Mouse (Mus musculus): ENCODE measurements at regions not wholly inside any gene's neighbourhood (a gene's known extent, or its start where the extent isn't known, plus 50 kb on each side); places are given as distances from the start of the nearest gene placed in this dataset.
"Not testable (repeated sequence)": the region's sequence is repeated elsewhere in the genome, so short reads cannot be mapped to it uniquely, and the experiment has no call there.

- H3K4me1 ChIP-seq (replicated peaks; ENCODE audit: control insufficient read depth, insufficient read depth, low read length), result no peaks in the 10 kb centered on the region
- H3K36me3 ChIP-seq (replicated peaks; ENCODE audit: control insufficient read depth, insufficient read depth), result no peaks in the 10 kb centered on the region
- DNase-seq (ENCODE audit: low spot score), result no peak
- no peak overlapping the region for H3K9ac ChIP-seq
- 93% methylated on average over 5 of the region's 5 CpGs for WGBS
- H3K27me3 ChIP-seq (ENCODE audit: control insufficient read depth, insufficient read depth, low read length), result no peaks in the 10 kb centered on the region
- H3K27ac ChIP-seq, result no peak overlapping the region
- no peak for ATAC-seq (ENCODE audit: low FRiP score)
- 0 out of 2 replicates have a peak, but pooled peaks cover 6% of the 10 kb centered on the region for H3K9me3 ChIP-seq (ENCODE audit: control insufficient read depth, low read length)
- no peak overlapping the region for H3K4me2 ChIP-seq (replicated peaks)
- no peak overlapping the region for H3K4me3 ChIP-seq (replicated peaks; ENCODE audit: low read length)
These were observed 121.6 kb upstream of the Trim24 start for GRCm38 (mm10) chr6:37749016-37749415.

DNA sequence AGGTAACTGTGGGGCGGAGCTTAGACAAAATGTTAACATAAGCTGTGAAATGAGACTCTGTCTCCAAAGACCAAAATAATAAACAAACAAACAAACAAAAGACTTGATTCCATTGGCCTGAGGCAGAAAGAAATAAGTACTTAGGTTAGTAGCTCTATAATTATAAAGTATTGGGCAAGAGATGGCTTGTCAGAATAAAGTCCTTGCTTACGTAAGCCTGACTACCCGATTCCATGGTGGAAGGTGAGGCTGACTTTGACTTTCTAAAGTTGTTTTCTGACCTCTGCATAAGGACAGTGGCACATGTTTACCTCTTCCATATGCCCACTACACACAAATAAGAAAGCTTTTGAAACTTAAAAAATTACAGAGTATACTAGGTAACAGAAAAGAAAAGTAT lies 120.3 kb upstream of the Trim24 start:
- no peak overlapping the region for H3K9ac ChIP-seq
- H3K27ac ChIP-seq, result no peak overlapping the region
- H3K27me3 ChIP-seq (ENCODE audit: control insufficient read depth, insufficient read depth, low read length), result no peaks in the 10 kb centered on the region
- H3K4me3 ChIP-seq (replicated peaks; ENCODE audit: low read length), result no peak overlapping the region
- 92% methylated on average over 3 of the region's 3 CpGs for WGBS
- no peak overlapping the region for H3K4me2 ChIP-seq (replicated peaks)
- no peaks in the 10 kb centered on the region for H3K4me1 ChIP-seq (replicated peaks; ENCODE audit: control insufficient read depth, insufficient read depth, low read length)
- ATAC-seq (ENCODE audit: low FRiP score), result no peak
- no peaks in the 10 kb centered on the region for H3K36me3 ChIP-seq (replicated peaks; ENCODE audit: control insufficient read depth, insufficient read depth)
- no peak for DNase-seq (ENCODE audit: low spot score)
- 0 out of 2 replicates have a peak, but pooled peaks cover 6% of the 10 kb centered on the region for H3K9me3 ChIP-seq (ENCODE audit: control insufficient read depth, low read length)

- no peak overlapping the region for H3K4me3 ChIP-seq (replicated peaks; ENCODE audit: low read length)
- H3K36me3 ChIP-seq (replicated peaks; ENCODE audit: control insufficient read depth, insufficient read depth), result no peaks in the 10 kb centered on the region
- H3K4me1 ChIP-seq (replicated peaks; ENCODE audit: control insufficient read depth, insufficient read depth, low read length), result no peaks in the 10 kb centered on the region
- no peak overlapping the region for H3K9ac ChIP-seq
- no peak overlapping the region for H3K27ac ChIP-seq
- 0 out of 2 replicates have a peak, but pooled peaks cover 2% of the 10 kb centered on the region for H3K9me3 ChIP-seq (ENCODE audit: control insufficient read depth, low read length)
- no peak overlapping the region for H3K4me2 ChIP-seq (replicated peaks)
- ATAC-seq (ENCODE audit: low FRiP score) (no peak), DNase-seq (ENCODE audit: low spot score) (no peak)
- H3K27me3 ChIP-seq (ENCODE audit: control insufficient read depth, insufficient read depth, low read length), result no peaks in the 10 kb centered on the region
These were observed 118.9 kb upstream of the Trim24 start for GRCm38 (mm10) chr6:37751701-37752100.

DNA sequence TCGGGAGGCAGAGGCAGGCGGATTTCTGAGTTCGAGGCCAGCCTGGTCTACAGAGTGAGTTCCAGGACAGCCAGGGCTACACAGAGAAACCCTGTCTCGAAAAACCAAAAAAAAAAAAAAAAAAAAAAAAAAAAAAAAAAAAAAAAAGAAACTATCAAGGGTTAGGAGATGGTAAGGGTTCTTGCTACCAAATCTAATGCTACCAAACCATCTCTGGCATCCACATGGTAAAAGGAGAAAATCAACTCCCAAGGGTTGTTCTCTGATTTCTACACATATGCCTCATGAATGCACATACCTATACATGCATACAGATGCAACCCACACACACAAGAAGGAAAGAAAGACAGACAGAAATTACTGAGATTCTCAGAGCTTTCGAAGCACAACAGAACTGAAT lies 109.6 kb upstream of the Trim24 start:
- not testable (repeated sequence) for H3K4me3 ChIP-seq (replicated peaks; ENCODE audit: low read length); H3K4me2 ChIP-seq (replicated peaks); H3K9ac ChIP-seq; H3K27me3 ChIP-seq (ENCODE audit: control insufficient read depth, insufficient read depth, low read length); ATAC-seq (ENCODE audit: low FRiP score); H3K27ac ChIP-seq; DNase-seq (ENCODE audit: low spot score); H3K9me3 ChIP-seq (ENCODE audit: control insufficient read depth, low read length); H3K36me3 ChIP-seq (replicated peaks; ENCODE audit: control insufficient read depth, insufficient read depth); H3K4me1 ChIP-seq (replicated peaks; ENCODE audit: control insufficient read depth, insufficient read depth, low read length)
- WGBS, result 91% methylated on average over 4 of the region's 5 CpGs

DNA sequence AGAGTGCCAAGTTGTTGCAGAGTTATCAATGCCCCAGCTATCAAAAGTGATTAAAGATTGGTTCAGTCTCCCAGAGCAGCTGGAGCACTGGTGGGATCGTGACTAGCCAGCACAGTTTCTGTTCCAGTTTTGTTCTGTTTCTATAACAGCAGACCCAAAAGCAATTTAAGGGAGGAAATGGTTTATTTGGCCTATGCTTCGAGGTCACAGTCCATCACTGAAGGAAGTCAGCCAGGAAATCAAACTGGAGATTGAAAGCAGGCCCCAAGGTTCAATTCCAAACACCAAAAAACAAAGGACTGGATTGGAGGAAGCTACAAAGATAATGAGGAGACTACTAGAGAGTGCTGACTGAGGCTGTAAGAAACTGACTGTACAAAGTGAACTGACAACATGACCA lies 107.6 kb upstream of the Trim24 start:
- Histone ChIP-seq H3K27ac (no peak overlapping the region), H3K9ac (no peak overlapping the region), H3K4me3 (replicated peaks; ENCODE audit: low read length) (no peak overlapping the region), H3K9me3 (ENCODE audit: control insufficient read depth, low read length) (no peaks in the 10 kb centered on the region), H3K36me3 (replicated peaks; ENCODE audit: control insufficient read depth, insufficient read depth) (no peaks in the 10 kb centered on the region), H3K4me2 (replicated peaks) (no peak overlapping the region), H3K4me1 (replicated peaks; ENCODE audit: control insufficient read depth, insufficient read depth, low read length) (no peaks in the 10 kb centered on the region), H3K27me3 (ENCODE audit: control insufficient read depth, insufficient read depth, low read length) (no peaks in the 10 kb centered on the region)
- DNase-seq (ENCODE audit: low spot score) (no peak), ATAC-seq (ENCODE audit: low FRiP score) (no peak)
- WGBS, result 78% methylated on average over 2 of the region's 2 CpGs

DNA sequence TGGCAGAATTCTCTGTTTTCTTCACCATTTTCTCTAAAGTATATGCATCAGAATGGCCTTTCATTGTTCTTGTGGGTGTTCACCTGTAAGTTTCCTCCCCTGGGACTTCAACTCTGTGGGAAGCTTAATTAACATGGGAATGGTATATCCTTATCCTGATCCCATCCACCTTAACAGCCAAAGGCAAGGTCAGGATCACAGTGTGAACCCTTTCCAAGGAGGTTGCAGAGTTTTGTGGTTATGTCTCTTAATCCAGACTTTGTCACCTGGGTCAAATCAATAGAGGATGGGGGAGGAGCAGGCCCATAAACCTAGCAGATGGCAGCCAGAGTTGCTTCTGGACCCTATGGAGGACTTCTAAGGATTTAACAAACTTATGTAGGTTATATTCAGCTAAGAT lies 102.9 kb upstream of the Trim24 start:
- H3K4me1 ChIP-seq (replicated peaks; ENCODE audit: control insufficient read depth, insufficient read depth, low read length), result no peaks in the 10 kb centered on the region

DNA sequence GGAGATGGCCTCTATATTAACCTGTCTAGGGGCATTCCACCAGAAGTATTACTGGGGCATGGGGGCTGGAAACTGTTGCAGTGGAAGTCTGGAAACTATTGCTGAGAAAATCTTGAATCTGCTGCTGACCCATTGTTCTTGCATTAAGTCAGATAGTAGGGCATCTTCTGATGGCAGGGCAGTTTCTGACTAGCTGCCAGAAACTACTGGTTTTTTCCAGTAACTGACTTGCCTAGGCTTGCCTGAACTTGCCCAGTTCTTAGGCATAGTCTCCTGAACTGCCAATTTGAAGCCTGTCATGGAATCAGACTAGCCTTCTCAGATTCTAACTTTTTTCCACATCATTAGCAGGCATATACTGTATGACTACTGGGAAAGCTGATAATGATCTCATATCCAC lies 97.3 kb upstream of the Trim24 start:
- no peak overlapping the region for H3K4me2 ChIP-seq (replicated peaks)
- no peaks in the 10 kb centered on the region for H3K9me3 ChIP-seq (ENCODE audit: control insufficient read depth, low read length)
- no peak overlapping the region for H3K27ac ChIP-seq
- H3K9ac ChIP-seq, result no peak overlapping the region
- no peaks in the 10 kb centered on the region for H3K27me3 ChIP-seq (ENCODE audit: control insufficient read depth, insufficient read depth, low read length)
- H3K4me1 ChIP-seq (replicated peaks; ENCODE audit: control insufficient read depth, insufficient read depth, low read length), result no peaks in the 10 kb centered on the region
- no peaks in the 10 kb centered on the region for H3K36me3 ChIP-seq (replicated peaks; ENCODE audit: control insufficient read depth, insufficient read depth)
- DNase-seq (ENCODE audit: low spot score) (no peak), ATAC-seq (ENCODE audit: low FRiP score) (no peak)
- no peak overlapping the region for H3K4me3 ChIP-seq (replicated peaks; ENCODE audit: low read length)

More for the DNA sequence above, 102.9 kb upstream of the Trim24 start:
- no peak overlapping the region for H3K4me3 ChIP-seq (replicated peaks; ENCODE audit: low read length)
- H3K27ac ChIP-seq, result no peak overlapping the region
- no peak overlapping the region for H3K9ac ChIP-seq
- no peaks in the 10 kb centered on the region for H3K36me3 ChIP-seq (replicated peaks; ENCODE audit: control insufficient read depth, insufficient read depth)
- ATAC-seq (ENCODE audit: low FRiP score) (no peak), DNase-seq (ENCODE audit: low spot score) (no peak)
- no peaks in the 10 kb centered on the region for H3K27me3 ChIP-seq (ENCODE audit: control insufficient read depth, insufficient read depth, low read length)
- H3K4me2 ChIP-seq (replicated peaks), result no peak overlapping the region
- H3K9me3 ChIP-seq (ENCODE audit: control insufficient read depth, low read length), result no peaks in the 10 kb centered on the region

GRCm38 (mm10) chr6:37775151-37775550 lies 95.5 kb upstream of the Trim24 start:
- Histone ChIP-seq H3K27me3 (ENCODE audit: control insufficient read depth, insufficient read depth, low read length) (no peaks in the 10 kb centered on the region), H3K36me3 (replicated peaks; ENCODE audit: control insufficient read depth, insufficient read depth) (no peaks in the 10 kb centered on the region), H3K9me3 (ENCODE audit: control insufficient read depth, low read length) (no peaks in the 10 kb centered on the region), H3K4me3 (replicated peaks; ENCODE audit: low read length) (no peak overlapping the region), H3K4me2 (replicated peaks) (no peak overlapping the region), H3K9ac (no peak overlapping the region), H3K4me1 (replicated peaks; ENCODE audit: control insufficient read depth, insufficient read depth, low read length) (no peaks in the 10 kb centered on the region), H3K27ac (no peak overlapping the region)
- ATAC-seq (ENCODE audit: low FRiP score) (no peak), DNase-seq (ENCODE audit: low spot score) (no peak)

DNA sequence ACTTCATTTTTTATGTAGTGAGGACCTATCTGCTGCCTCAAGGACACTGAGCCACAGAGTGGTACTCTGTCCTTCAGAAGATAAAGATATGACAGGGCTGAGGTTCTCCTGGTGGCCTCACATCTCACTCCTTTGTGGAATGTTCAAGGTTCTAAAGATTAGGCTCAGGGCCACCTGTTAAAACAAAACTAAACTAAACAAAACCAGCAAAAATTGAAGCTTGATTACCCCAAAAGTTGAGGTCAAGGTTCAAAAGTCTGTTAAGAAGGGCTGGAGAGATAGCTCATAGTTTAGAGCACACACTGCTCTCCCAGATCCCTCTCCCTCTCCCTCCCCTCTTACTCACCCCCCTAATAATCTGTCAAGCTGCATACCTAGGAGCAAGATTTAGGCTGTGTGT lies 90.7 kb upstream of the Trim24 start:
- no peak for ATAC-seq (ENCODE audit: low FRiP score)

DNA sequence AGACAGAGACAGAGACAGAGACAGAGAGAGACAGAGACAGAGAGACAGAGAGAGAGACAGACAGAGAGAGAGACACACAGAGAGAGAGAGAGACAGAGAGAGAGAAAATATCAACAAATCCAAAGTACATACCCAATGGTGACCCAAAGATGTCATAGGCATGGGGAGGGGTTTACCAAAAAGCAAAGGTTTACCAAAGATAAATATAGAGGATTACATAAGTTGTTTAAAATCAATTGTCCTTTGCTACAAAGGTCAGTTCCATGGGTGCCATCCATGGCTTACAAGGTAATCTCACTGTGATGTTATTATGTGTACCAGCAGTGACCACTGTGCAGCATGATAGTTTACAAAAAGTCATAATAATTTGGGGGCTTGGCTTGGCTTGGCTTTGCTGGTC lies 88.7 kb upstream of the Trim24 start:
- DNase-seq (ENCODE audit: low spot score), result no peak
- no peak for ATAC-seq (ENCODE audit: low FRiP score)
- H3K9ac ChIP-seq, result no peak overlapping the region
- no peak overlapping the region for H3K4me2 ChIP-seq (replicated peaks)
- no peak overlapping the region for H3K4me3 ChIP-seq (replicated peaks; ENCODE audit: low read length)
- H3K27me3 ChIP-seq (ENCODE audit: control insufficient read depth, insufficient read depth, low read length), result no peaks in the 10 kb centered on the region
- no peak overlapping the region for H3K27ac ChIP-seq
- no peaks in the 10 kb centered on the region for H3K4me1 ChIP-seq (replicated peaks; ENCODE audit: control insufficient read depth, insufficient read depth, low read length)
- peaks cover 6% of the 10 kb centered on the region; the same call in 1 of the 2 replicates for H3K9me3 ChIP-seq (ENCODE audit: control insufficient read depth, low read length)
- no peaks in the 10 kb centered on the region for H3K36me3 ChIP-seq (replicated peaks; ENCODE audit: control insufficient read depth, insufficient read depth)

More for the DNA sequence above, 90.7 kb upstream of the Trim24 start:
- Histone ChIP-seq H3K9ac (no peak overlapping the region), H3K27ac (no peak overlapping the region), H3K4me2 (replicated peaks) (no peak overlapping the region), H3K4me1 (replicated peaks; ENCODE audit: control insufficient read depth, insufficient read depth, low read length) (no peaks in the 10 kb centered on the region), H3K4me3 (replicated peaks; ENCODE audit: low read length) (no peak overlapping the region), H3K9me3 (ENCODE audit: control insufficient read depth, low read length) (peaks cover 6% of the 10 kb centered on the region; the same call in 1 of the 2 replicates), H3K36me3 (replicated peaks; ENCODE audit: control insufficient read depth, insufficient read depth) (no peaks in the 10 kb centered on the region), H3K27me3 (ENCODE audit: control insufficient read depth, insufficient read depth, low read length) (no peaks in the 10 kb centered on the region)
- no peak for DNase-seq (ENCODE audit: low spot score)
